Mouse (Mus musculus) limb, embryonic 11.5 days (tissue): Measurements from ENCODE around the gene Arhgap23. TPM values are rescaled to one million over a fixed set of nuclear protein-coding genes. Genes with fewer than 3 reads are reported as not detected.

Source experiments
- ATAC-seq: fragments of 200-750 bp; cut with Nextera tagmentation; 2 replicates; pipeline ENCODE4 v1.8.0; 2017; ENCODE audit warnings: low read depth; ENCODE audit not compliant: insufficient number of reproducible peaks, low FRiP score, low TSS enrichment
- DNase-seq: peaks from one replicate; pipeline ENCODE4 v3.0.0-alpha.2; 2015; ENCODE audit warnings: low spot score
- H3K27ac ChIP-seq: fragments of 300-500 bp; sonication (generic); replicated peaks from 2 replicates; pipeline ENCODE4 v1.5.1; 2014; ENCODE audit warnings: low read depth, mild to moderate bottlenecking, low read length
- H3K27me3 ChIP-seq: fragments of 300-500 bp; sonication (generic); 2 replicates; pipeline ENCODE4 v1.6.1; 2014; ENCODE audit warnings: mild to moderate bottlenecking, low read length, mixed read lengths; ENCODE audit not compliant: control insufficient read depth, insufficient read depth
- H3K36me3 ChIP-seq: fragments of 300-500 bp; sonication (generic); 2 replicates; pipeline ENCODE4 v1.6.1; 2014; ENCODE audit warnings: mild to moderate bottlenecking, low read length, moderate library complexity, mixed read lengths; ENCODE audit not compliant: control insufficient read depth, insufficient read depth
- H3K4me1 ChIP-seq: fragments of 300-500 bp; sonication (generic); 2 replicates; pipeline ENCODE4 v1.6.1; 2014; ENCODE audit warnings: low read length, mixed read lengths; ENCODE audit not compliant: control insufficient read depth, insufficient read depth
- H3K4me2 ChIP-seq: fragments of 300-500 bp; sonication (generic); 2 replicates; pipeline ENCODE4 v1.6.1; 2014; ENCODE audit warnings: low read depth, mild to moderate bottlenecking, moderate library complexity; ENCODE audit not compliant: severe bottlenecking
- H3K4me3 ChIP-seq: fragments of 300-500 bp; sonication (generic); 2 replicates; pipeline ENCODE4 v1.5.1; 2014; ENCODE audit warnings: low read depth, low read length
- H3K9ac ChIP-seq: fragments of 300-500 bp; sonication (generic); 2 replicates; pipeline ENCODE4 v1.6.1; 2014; ENCODE audit warnings: mild to moderate bottlenecking, low read length
- H3K9me3 ChIP-seq: fragments of 300-500 bp; sonication (generic); 2 replicates; pipeline ENCODE4 v1.6.1; 2016; ENCODE audit warnings: low read length; ENCODE audit not compliant: control insufficient read depth
- WGBS: fragments of 180-500 bp; shearing (Covaris S2); extraction: QIAGEN DNeasy Blood & Tissue Kit; methylation state at CpG from one replicate; pipeline ENCODE4 v1.1.7; 2014; 5-methylcytosine and 5-hydroxymethylcytosine counted together
- polyA plus RNA-seq: library from polyadenylated mRNA; unstranded; fragments of >200 nt; fragmentation: Nextera tagmentation; extraction: Ambion mirVana; gene quantifications from 2 replicates; pipeline ENCODE4 v1.2.1, GENCODE M21; 2014

The Arhgap23 gene
- 3.8 and 4.2 TPM in 2 replicates for polyA plus RNA-seq

- no peaks in the 10 kb centered on the region for H3K36me3 ChIP-seq
- H3K9me3 ChIP-seq, result no peaks in the 10 kb centered on the region
- peaks cover 17% of the 10 kb centered on the region for H3K4me1 ChIP-seq
- peak within 1 kb of the TSS; percentile 89 for H3K4me2 ChIP-seq
- peak; percentile 81 for ATAC-seq
- peak; percentile 84 for DNase-seq
- H3K27ac ChIP-seq, result peak within 1 kb of the TSS; percentile 70; the same call in 1 of the 2 replicates
- under 1% methylated on average over 29 of the region's 29 CpGs for WGBS
- H3K9ac ChIP-seq, result peak within 1 kb of the TSS; percentile 76
- H3K27me3 ChIP-seq, result no peaks in the 10 kb centered on the region
- peak within 1 kb of the TSS; percentile 91 for H3K4me3 ChIP-seq
Observed at GRCm38 (mm10) chr11:97415330-97415711, at the start of gene Arhgap23. Gene Arhgap23, plus strand, starts transcription at chr11:97415533.

- H3K4me3 ChIP-seq, result no peak overlapping the region
- no peak overlapping the region for H3K27ac ChIP-seq
- H3K4me1 ChIP-seq, result peaks cover 14% of the 10 kb centered on the region
- no peaks in the 10 kb centered on the region for H3K27me3 ChIP-seq
- no peak overlapping the region for H3K4me2 ChIP-seq
- no peaks in the 10 kb centered on the region for H3K9me3 ChIP-seq
- ATAC-seq (no peak), DNase-seq (no peak)
- no peaks in the 10 kb centered on the region for H3K36me3 ChIP-seq
- WGBS, result 76% methylated on average over 1 of the region's 1 CpGs
- no peak overlapping the region for H3K9ac ChIP-seq
Observed at GRCm38 (mm10) chr11:97365556-97365955, 49.8 kb upstream of the Arhgap23 start.

- Histone ChIP-seq H3K27me3 (no peaks in the 10 kb centered on the region), H3K27ac (no peak overlapping the region), H3K9me3 (no peaks in the 10 kb centered on the region), H3K4me3 (no peak overlapping the region), H3K4me2 (no peak overlapping the region), H3K9ac (no peak overlapping the region), H3K4me1 (peaks cover 14% of the 10 kb centered on the region), H3K36me3 (no peaks in the 10 kb centered on the region; the same call in 1 of the 2 replicates)
- DNase-seq, result no peak
- no peak for ATAC-seq
- 91% methylated on average over 5 of the region's 5 CpGs for WGBS
Observed at GRCm38 (mm10) chr11:97368501-97368900, 46.8 kb upstream of the Arhgap23 start.

GRCm38 (mm10) chr11:97370329-97371091 lies 44.8 kb upstream of the Arhgap23 start:
- Histone ChIP-seq H3K36me3 (peaks cover 4% of the 10 kb centered on the region), H3K27me3 (no peaks in the 10 kb centered on the region), H3K4me3 (no peak overlapping the region), H3K9me3 (no peaks in the 10 kb centered on the region), H3K9ac (no peak overlapping the region), H3K4me1 (0 out of 2 replicates have a peak, but pooled peaks cover 3% of the 10 kb centered on the region), H3K4me2 (no peak overlapping the region), H3K27ac (no peak overlapping the region)
- 61% methylated on average over 7 of the region's 7 CpGs for WGBS
- ATAC-seq, result no peak
- DNase-seq, result no peak

GRCm38 (mm10) chr11:97372159-97372864 lies 43.0 kb upstream of the Arhgap23 start:
- Histone ChIP-seq H3K4me3 (no peak overlapping the region), H3K9ac (no peak overlapping the region), H3K27ac (no peak overlapping the region), H3K4me2 (no peak overlapping the region), H3K4me1 (no peaks in the 10 kb centered on the region), H3K36me3 (peaks cover 6% of the 10 kb centered on the region), H3K27me3 (no peaks in the 10 kb centered on the region), H3K9me3 (no peaks in the 10 kb centered on the region)
- ATAC-seq, result no peak
- no peak for DNase-seq
- 91% methylated on average over 6 of the region's 6 CpGs for WGBS

GRCm38 (mm10) chr11:97373402-97373801 lies 41.9 kb upstream of the Arhgap23 start:
- Histone ChIP-seq H3K9me3 (no peaks in the 10 kb centered on the region), H3K9ac (no peak overlapping the region), H3K4me3 (no peak overlapping the region), H3K27ac (no peak overlapping the region), H3K27me3 (no peaks in the 10 kb centered on the region), H3K4me2 (no peak overlapping the region), H3K36me3 (peaks cover 6% of the 10 kb centered on the region), H3K4me1 (no peaks in the 10 kb centered on the region)
- ATAC-seq (no peak), DNase-seq (no peak)
- 80% methylated on average over 2 of the region's 2 CpGs for WGBS

GRCm38 (mm10) chr11:97380036-97380435 lies 35.3 kb upstream of the Arhgap23 start:
- H3K4me3 ChIP-seq, result no peak overlapping the region
- H3K4me2 ChIP-seq, result no peak overlapping the region
- no peaks in the 10 kb centered on the region for H3K9me3 ChIP-seq
- DNase-seq, result no peak
- 77% methylated on average over 3 of the region's 3 CpGs for WGBS
- no peak for ATAC-seq
- peaks cover 16% of the 10 kb centered on the region for H3K36me3 ChIP-seq
- no peaks in the 10 kb centered on the region for H3K27me3 ChIP-seq
- no peak overlapping the region for H3K27ac ChIP-seq
- no peak overlapping the region for H3K9ac ChIP-seq
- no peaks in the 10 kb centered on the region for H3K4me1 ChIP-seq

- H3K27me3 ChIP-seq, result no peaks in the 10 kb centered on the region
- no peak for DNase-seq
- no peak overlapping the region for H3K4me3 ChIP-seq
- 87% methylated on average over 2 of the region's 2 CpGs for WGBS
- no peak overlapping the region for H3K4me2 ChIP-seq
- no peak for ATAC-seq
- H3K27ac ChIP-seq, result no peak overlapping the region
- H3K4me1 ChIP-seq, result no peaks in the 10 kb centered on the region
- no peak overlapping the region for H3K9ac ChIP-seq
- H3K9me3 ChIP-seq, result no peaks in the 10 kb centered on the region
- H3K36me3 ChIP-seq, result peaks cover 14% of the 10 kb centered on the region; the same call in 1 of the 2 replicates
Observed at GRCm38 (mm10) chr11:97383017-97383416, 32.3 kb upstream of the Arhgap23 start.
